Comparison of ENCODE assay signal across 31 mouse cellular contexts in genomic region chr4:86352121-86352520, GRCm38 (mm10).
DNase-seq lines count a peak whose midpoint lies in the region; ATAC-seq and TF ChIP-seq lines count a peak whose summit lies in the region.
"Had no signal": no experiment of that assay in that cellular context is flagged by ENCODE, and none has a peak within 500 bp of the region (broad histone marks: within the 10 kb centered on the region; RNA-seq: fewer than 3 reads in every experiment).

No protein-coding gene starts in this region.

- no peak for TF ChIP-seq CTCF in gastrocnemius, adult 2 months (IDR thresholded peaks at IDR 0.05)
- no peak for TF ChIP-seq CTCF in lung, embryonic 14.5 days (IDR thresholded peaks at IDR 0.05; ENCODE audit: low read depth)
- TF ChIP-seq CTCF in lung, adult 2 months (IDR thresholded peaks at IDR 0.05; ENCODE audit: insufficient read depth, low read length), result no peak

- no peak overlapping the region for H3K4me2 ChIP-seq in kidney, embryonic 14.5 days (replicated peaks; ENCODE audit: low read depth, low read length)
- H3K4me2 ChIP-seq in lung, embryonic 14.5 days, result no peak overlapping the region
- H3K4me2 ChIP-seq: heart, embryonic 15.5 days; hindbrain, embryonic 12.5 days; limb, embryonic 15.5 days; liver, embryonic 13.5 days; midbrain, embryonic 15.5 days; neural tube, embryonic 15.5 days; stomach, embryonic 15.5 days had no signal

- intact Hi-C loops in gastrocnemius, adult 2 months (cut with DNase I), result no loop called here

- H3K4me1 ChIP-seq in kidney, embryonic 14.5 days (ENCODE audit: control insufficient read depth, insufficient read depth, low read length), result no peaks in the 10 kb centered on the region
- H3K4me1 ChIP-seq in lung, embryonic 14.5 days (ENCODE audit: insufficient read depth), result no peaks in the 10 kb centered on the region
- H3K4me1 ChIP-seq in lung, adult 2 months (ENCODE audit: control insufficient read depth, insufficient read depth, low read length), result no peaks in the 10 kb centered on the region
- H3K4me1 ChIP-seq: forebrain, embryonic 10.5 days; hindbrain, embryonic 12.5 days; liver, embryonic 13.5 days; midbrain, embryonic 15.5 days; neural tube, embryonic 15.5 days; stomach, embryonic 15.5 days had no signal

- H3K36me3 ChIP-seq in kidney, embryonic 14.5 days (ENCODE audit: control insufficient read depth, insufficient read depth, low read length), result no peaks in the 10 kb centered on the region
- H3K36me3 ChIP-seq in lung, embryonic 14.5 days (ENCODE audit: insufficient read depth), result no peaks in the 10 kb centered on the region
- H3K36me3 ChIP-seq: forebrain, embryonic 10.5 days; G1E; heart, embryonic 15.5 days; hindbrain, embryonic 12.5 days; limb, embryonic 15.5 days; liver, embryonic 13.5 days; midbrain, embryonic 15.5 days; neural tube, embryonic 15.5 days; stomach, embryonic 15.5 days had no signal

- no peaks in the 10 kb centered on the region for H3K27me3 ChIP-seq in kidney, embryonic 14.5 days (ENCODE audit: control insufficient read depth, insufficient read depth, low read length)
- H3K27me3 ChIP-seq in lung, embryonic 14.5 days (ENCODE audit: insufficient read depth, low read length), result no peaks in the 10 kb centered on the region
- H3K27me3 ChIP-seq: heart, embryonic 15.5 days; hindbrain, embryonic 12.5 days; limb, embryonic 15.5 days; liver, embryonic 13.5 days; midbrain, embryonic 15.5 days; neural tube, embryonic 15.5 days; Patski; stomach, embryonic 15.5 days had no signal

- H3K4me3 ChIP-seq in gastrocnemius, adult 2 months, result peak overlapping the region; percentile 1; the same call in 1 of the 2 replicates
- no peak overlapping the region for H3K4me3 ChIP-seq in kidney, embryonic 14.5 days (ENCODE audit: low read length)
- no peak overlapping the region for H3K4me3 ChIP-seq in lung, embryonic 14.5 days (ENCODE audit: low read depth, low read length)
- no peak overlapping the region for H3K4me3 ChIP-seq in lung, adult 2 months (replicated peaks; ENCODE audit: extremely low read depth, low read depth, low read length)
- H3K4me3 ChIP-seq: forebrain, embryonic 10.5 days; heart, embryonic 15.5 days; hindbrain, embryonic 12.5 days; limb, embryonic 15.5 days; liver, embryonic 13.5 days; midbrain, embryonic 15.5 days; neural tube, embryonic 15.5 days; stomach, embryonic 15.5 days had no signal

- no peak overlapping the region for H3K9ac ChIP-seq in kidney, embryonic 14.5 days (ENCODE audit: low read depth, low read length)
- H3K9ac ChIP-seq in lung, embryonic 14.5 days, result no peak overlapping the region
- H3K9ac ChIP-seq: heart, embryonic 15.5 days; hindbrain, embryonic 12.5 days; limb, embryonic 15.5 days; liver, embryonic 13.5 days; midbrain, embryonic 15.5 days; neural tube, embryonic 15.5 days; stomach, embryonic 15.5 days had no signal

- no peak for TF ChIP-seq POLR2A in lung, adult 2 months (IDR thresholded peaks at IDR 0.05; ENCODE audit: borderline replicate concordance, extremely low read depth, low read depth, low read length)

- 54% methylated on average over 4 of the region's 4 CpGs for WGBS in kidney, embryonic 14.5 days
- WGBS in lung, embryonic 14.5 days, result 41% methylated on average over 4 of the region's 4 CpGs
- WGBS in lung, adult 2 months, result 35% methylated on average over 4 of the region's 4 CpGs

- H3K27ac ChIP-seq in gastrocnemius, adult 2 months, result peak overlapping the region; percentile 63
- peak overlapping the region; percentile 26; the same call in 1 of the 2 replicates for H3K27ac ChIP-seq in kidney, embryonic 14.5 days (ENCODE audit: low read depth, low read length)
- H3K27ac ChIP-seq in lung, embryonic 14.5 days (ENCODE audit: low read depth), result no peak overlapping the region
- H3K27ac ChIP-seq: forebrain, embryonic 10.5 days; heart, embryonic 15.5 days; hindbrain, embryonic 12.5 days; hindbrain, postnatal 0 days; liver, embryonic 13.5 days; macrophage; midbrain, embryonic 15.5 days; neural tube, embryonic 15.5 days had no signal

- DNase-seq in gastrocnemius, adult 2 months, result no peak
- no peak for DNase-seq in gastrocnemius, adult 8-10 months (ENCODE audit: low spot score in 2 of 2)
- DNase-seq in kidney, postnatal 36 days, result no peak
- DNase-seq in lung, embryonic 14.5 days, result peak; percentile 22
- no peak for DNase-seq in lung, adult 2 months
- DNase-seq in Muller cell, postnatal 12 days (ENCODE audit: inconsistent ontology term), result peak; percentile 43
- DNase-seq in urinary bladder, postnatal 14 days (ENCODE audit: low spot score), result no peak
- DNase-seq: adrenal gland, postnatal 10 days; cerebellum, adult 8-10 months; cerebellum, postnatal 25 days; gastrocnemius, postnatal 10 days; heart, postnatal 36 days; liver, embryonic 13.5 days; lung, adult 18-20 months; retina, postnatal 1 day; right cerebral cortex, postnatal 14 days; thymus, adult 18-20 months; thymus, postnatal 25 days had no signal

- no peaks in the 10 kb centered on the region for H3K9me3 ChIP-seq in kidney, embryonic 14.5 days (ENCODE audit: control insufficient read depth, low read length)
- no peaks in the 10 kb centered on the region for H3K9me3 ChIP-seq in lung, embryonic 14.5 days (ENCODE audit: low read depth, low read length)
- H3K9me3 ChIP-seq: forebrain, embryonic 10.5 days; G1E; heart, embryonic 15.5 days; hindbrain, embryonic 12.5 days; limb, embryonic 15.5 days; liver, embryonic 13.5 days; midbrain, embryonic 15.5 days; neural tube, embryonic 15.5 days; stomach, embryonic 15.5 days had no signal

- ATAC-seq in kidney, embryonic 14.5 days (ENCODE audit: low FRiP score, low TSS enrichment), result no peak
- no peak for ATAC-seq in lung, embryonic 14.5 days (ENCODE audit: insufficient read depth)
- ATAC-seq: forebrain, embryonic 16.5 days; hindbrain, postnatal 0 days; midbrain, embryonic 15.5 days; Patski had no signal

Comparison
In these comparisons a context has a peak if more than half of its experiments do, and no peak if none do; other contexts are left out.
1. DNase-seq: peak in lung, embryonic 14.5 days (single experiment) and Muller cell, postnatal 12 days (single experiment); none in gastrocnemius, adult 2 months (single experiment), gastrocnemius, adult 8-10 months (0 of 2), kidney, postnatal 36 days (0 of 2), lung, adult 2 months (single experiment) and urinary bladder, postnatal 14 days (single experiment).